Mouse (Mus musculus): Measurements from ENCODE around the gene Rnf34. TPM values are rescaled to one million over a fixed set of nuclear protein-coding genes. Genes with fewer than 3 reads are reported as not detected.

Rnf34 gene
- polyA plus RNA-seq, 1 experiment from 2014 or later, result 32.0 TPM

- 72% methylated on average over 8 of the region's 8 CpGs for WGBS
Observed at GRCm38 (mm10) chr5:122887926-122888611, 38.2 kb downstream of the Rnf34 start.

GRCm38 (mm10) chr5:122888612-122889214, 38.9 kb downstream of the Rnf34 start:
- Histone ChIP-seq H3K9me3 (replicated peaks) (no peaks in the 10 kb centered on the region), H3K27ac (replicated peaks) (no peak overlapping the region), H3K4me3 (replicated peaks) (no peak overlapping the region), H3K27me3 (no peaks in the 10 kb centered on the region), H3K9ac (no peak overlapping the region), H3K36me3 (no peaks in the 10 kb centered on the region), H3K4me2 (replicated peaks) (no peak overlapping the region), H3K4me1 (peaks cover 5% of the 10 kb centered on the region; the same call in 1 of the 2 replicates)
- 84% methylated on average over 16 of the region's 16 CpGs for WGBS
- no peak for ATAC-seq (ENCODE audit: insufficient number of reproducible peaks, low FRiP score, low TSS enrichment, low read depth)

More at GRCm38 (mm10) chr5:122887926-122888611, 38.2 kb downstream of the Rnf34 start:
- Histone ChIP-seq H3K9me3 (replicated peaks) (no peaks in the 10 kb centered on the region), H3K4me1 (peaks cover 5% of the 10 kb centered on the region; the same call in 1 of the 2 replicates), H3K27ac (replicated peaks) (no peak overlapping the region), H3K27me3 (no peaks in the 10 kb centered on the region), H3K4me2 (replicated peaks) (no peak overlapping the region), H3K9ac (no peak overlapping the region), H3K36me3 (no peaks in the 10 kb centered on the region), H3K4me3 (replicated peaks) (no peak overlapping the region)
- no peak for ATAC-seq (ENCODE audit: insufficient number of reproducible peaks, low FRiP score, low TSS enrichment, low read depth)

- Histone ChIP-seq H3K4me2 (replicated peaks) (no peak overlapping the region), H3K9me3 (replicated peaks) (no peaks in the 10 kb centered on the region), H3K4me1 (peaks cover 5% of the 10 kb centered on the region; the same call in 1 of the 2 replicates), H3K27ac (replicated peaks) (no peak overlapping the region), H3K9ac (no peak overlapping the region), H3K4me3 (replicated peaks) (no peak overlapping the region), H3K27me3 (no peaks in the 10 kb centered on the region), H3K36me3 (no peaks in the 10 kb centered on the region)
- no peak for ATAC-seq (ENCODE audit: insufficient number of reproducible peaks, low FRiP score, low TSS enrichment, low read depth)
- 63% methylated on average over 2 of the region's 2 CpGs for WGBS
Observed at GRCm38 (mm10) chr5:122890396-122890795, 40.5 kb downstream of the Rnf34 start.

DNA sequence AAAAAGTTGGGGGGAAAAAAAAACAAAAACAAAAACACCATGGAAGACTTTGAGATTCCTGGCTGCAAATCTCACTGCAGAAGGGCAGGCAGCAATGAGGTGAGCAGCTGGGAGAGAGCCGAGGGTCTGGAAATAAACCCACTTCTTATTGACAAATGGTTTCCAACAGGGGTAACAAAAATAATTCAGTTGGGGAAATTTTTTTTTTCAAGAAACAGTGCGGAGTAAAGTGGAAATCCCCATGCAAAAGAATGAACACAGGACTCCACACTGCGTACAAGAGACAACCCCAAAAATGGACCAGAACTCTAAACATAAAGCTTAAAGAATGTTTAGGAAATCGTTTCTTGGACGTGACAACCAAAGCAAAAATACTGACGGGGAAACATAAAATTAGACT, 43.4 kb downstream of the Rnf34 start:
- 88% methylated on average over 6 of the region's 6 CpGs for WGBS
- peaks cover 9% of the 10 kb centered on the region for H3K4me1 ChIP-seq
- H3K4me3 ChIP-seq (replicated peaks), result no peak overlapping the region
- no peak for ATAC-seq (ENCODE audit: insufficient number of reproducible peaks, low FRiP score, low TSS enrichment, low read depth)
- no peak overlapping the region for H3K9ac ChIP-seq
- no peaks in the 10 kb centered on the region for H3K36me3 ChIP-seq
- H3K27ac ChIP-seq (replicated peaks), result no peak overlapping the region
- no peaks in the 10 kb centered on the region for H3K9me3 ChIP-seq (replicated peaks)
- no peaks in the 10 kb centered on the region for H3K27me3 ChIP-seq
- H3K4me2 ChIP-seq (replicated peaks), result no peak overlapping the region

- H3K9me3 ChIP-seq (replicated peaks), result no peaks in the 10 kb centered on the region
- H3K4me1 ChIP-seq, result peaks cover 17% of the 10 kb centered on the region
- no peak for ATAC-seq (ENCODE audit: insufficient number of reproducible peaks, low FRiP score, low TSS enrichment, low read depth)
- no peak overlapping the region for H3K9ac ChIP-seq
- H3K27me3 ChIP-seq, result no peaks in the 10 kb centered on the region
- no peak overlapping the region for H3K27ac ChIP-seq (replicated peaks)
- H3K4me2 ChIP-seq (replicated peaks), result no peak overlapping the region
- 88% methylated on average over 5 of the region's 5 CpGs for WGBS
- H3K36me3 ChIP-seq, result no peaks in the 10 kb centered on the region
- no peak overlapping the region for H3K4me3 ChIP-seq (replicated peaks)
Observed at GRCm38 (mm10) chr5:122894007-122894637, 44.3 kb downstream of the Rnf34 start.

GRCm38 (mm10) chr5:122894821-122895220, 45.0 kb downstream of the Rnf34 start:
- H3K27ac ChIP-seq (replicated peaks), result no peak overlapping the region
- no peaks in the 10 kb centered on the region for H3K9me3 ChIP-seq (replicated peaks)
- no peaks in the 10 kb centered on the region for H3K36me3 ChIP-seq
- no peak for ATAC-seq (ENCODE audit: insufficient number of reproducible peaks, low FRiP score, low TSS enrichment, low read depth)
- H3K27me3 ChIP-seq, result no peaks in the 10 kb centered on the region
- peaks cover 19% of the 10 kb centered on the region for H3K4me1 ChIP-seq
- 63% methylated on average over 4 of the region's 4 CpGs for WGBS
- no peak overlapping the region for H3K4me2 ChIP-seq (replicated peaks)
- no peak overlapping the region for H3K4me3 ChIP-seq (replicated peaks)
- H3K9ac ChIP-seq, result no peak overlapping the region

DNA sequence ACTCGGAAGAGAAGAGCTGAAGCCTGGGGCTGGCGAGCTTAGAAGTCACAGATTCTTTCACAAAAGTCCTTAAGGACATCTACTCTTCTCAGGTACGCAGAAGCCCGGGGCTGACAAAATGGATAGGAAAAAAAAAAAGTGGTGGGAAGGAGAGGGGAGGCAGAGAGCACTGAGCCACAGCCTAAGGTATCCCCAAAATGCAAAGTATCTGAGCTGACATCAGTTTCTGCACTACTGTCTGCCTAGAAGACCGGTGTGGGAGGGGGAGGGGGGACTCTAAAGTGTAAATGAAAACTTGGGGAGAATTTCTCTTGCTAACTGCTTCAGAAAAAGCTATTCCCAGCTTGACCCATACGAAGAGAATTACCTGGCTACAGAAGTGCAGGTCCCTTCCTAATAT, 48.3 kb downstream of the Rnf34 start:
- Histone ChIP-seq H3K27me3 (no peaks in the 10 kb centered on the region), H3K4me2 (replicated peaks) (peak overlapping the region; percentile 83; the same call in 1 of the 2 replicates), H3K9me3 (replicated peaks) (no peaks in the 10 kb centered on the region), H3K4me3 (replicated peaks) (0 out of 2 replicates have a peak overlapping the region, but pooled peaks have one; percentile 83), H3K9ac (no peak overlapping the region), H3K36me3 (no peaks in the 10 kb centered on the region), H3K27ac (replicated peaks) (no peak overlapping the region), H3K4me1 (peaks cover 27% of the 10 kb centered on the region)
- WGBS, result 62% methylated on average over 6 of the region's 6 CpGs
- ATAC-seq (ENCODE audit: insufficient number of reproducible peaks, low FRiP score, low TSS enrichment, low read depth), result no peak

DNA sequence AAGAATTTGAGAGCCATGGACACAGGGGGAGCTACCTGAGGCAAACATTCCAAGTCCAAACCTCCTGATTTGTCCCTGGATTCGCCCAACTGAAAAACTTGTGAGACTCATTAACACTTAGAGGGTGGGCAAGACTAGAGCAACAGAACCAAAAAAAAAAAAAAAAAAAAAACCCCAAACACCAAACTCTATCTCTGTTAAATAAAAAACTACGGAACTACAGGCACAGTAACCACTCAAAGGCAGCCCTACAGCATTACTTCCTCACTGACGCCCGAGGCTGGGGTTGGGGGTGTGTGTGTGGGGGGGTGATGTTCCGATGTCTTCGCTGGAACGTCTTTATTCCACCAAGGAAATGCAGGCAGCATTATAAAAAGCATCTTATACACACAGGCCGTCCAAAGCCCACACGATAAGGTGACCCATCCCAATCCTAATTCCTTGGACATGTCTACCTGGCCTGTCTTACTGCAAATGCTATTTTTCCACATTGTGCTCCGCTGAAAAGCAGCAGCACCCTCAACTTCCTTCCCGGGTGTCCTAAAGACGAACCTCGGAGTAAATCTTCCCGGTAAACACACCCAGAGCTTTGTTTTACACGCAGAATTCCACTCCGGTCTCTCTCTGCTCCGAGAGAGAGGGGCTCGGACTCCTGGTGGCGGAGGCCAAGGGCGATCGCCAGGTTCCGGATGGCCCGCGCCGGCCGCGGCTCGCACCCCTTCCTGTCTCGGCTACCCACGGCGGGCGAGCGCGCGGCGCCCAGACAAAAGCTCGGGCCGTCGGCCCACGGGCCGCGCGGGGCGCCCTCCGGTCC, 49.3 kb downstream of the Rnf34 start:
- peak overlapping the region; percentile 93 for H3K27ac ChIP-seq (replicated peaks)
- H3K9me3 ChIP-seq (replicated peaks), result no peaks in the 10 kb centered on the region
- H3K4me2 ChIP-seq (replicated peaks), result peak overlapping the region; percentile 83
- under 1% methylated on average over 45 of the region's 45 CpGs for WGBS
- H3K9ac ChIP-seq, result peak overlapping the region; percentile 87
- H3K27me3 ChIP-seq, result no peaks in the 10 kb centered on the region
- peaks cover 27% of the 10 kb centered on the region for H3K4me1 ChIP-seq
- ATAC-seq (ENCODE audit: insufficient number of reproducible peaks, low FRiP score, low TSS enrichment, low read depth), result no peak
- H3K36me3 ChIP-seq, result no peaks in the 10 kb centered on the region
- peak overlapping the region; percentile 83 for H3K4me3 ChIP-seq (replicated peaks)

DNA sequence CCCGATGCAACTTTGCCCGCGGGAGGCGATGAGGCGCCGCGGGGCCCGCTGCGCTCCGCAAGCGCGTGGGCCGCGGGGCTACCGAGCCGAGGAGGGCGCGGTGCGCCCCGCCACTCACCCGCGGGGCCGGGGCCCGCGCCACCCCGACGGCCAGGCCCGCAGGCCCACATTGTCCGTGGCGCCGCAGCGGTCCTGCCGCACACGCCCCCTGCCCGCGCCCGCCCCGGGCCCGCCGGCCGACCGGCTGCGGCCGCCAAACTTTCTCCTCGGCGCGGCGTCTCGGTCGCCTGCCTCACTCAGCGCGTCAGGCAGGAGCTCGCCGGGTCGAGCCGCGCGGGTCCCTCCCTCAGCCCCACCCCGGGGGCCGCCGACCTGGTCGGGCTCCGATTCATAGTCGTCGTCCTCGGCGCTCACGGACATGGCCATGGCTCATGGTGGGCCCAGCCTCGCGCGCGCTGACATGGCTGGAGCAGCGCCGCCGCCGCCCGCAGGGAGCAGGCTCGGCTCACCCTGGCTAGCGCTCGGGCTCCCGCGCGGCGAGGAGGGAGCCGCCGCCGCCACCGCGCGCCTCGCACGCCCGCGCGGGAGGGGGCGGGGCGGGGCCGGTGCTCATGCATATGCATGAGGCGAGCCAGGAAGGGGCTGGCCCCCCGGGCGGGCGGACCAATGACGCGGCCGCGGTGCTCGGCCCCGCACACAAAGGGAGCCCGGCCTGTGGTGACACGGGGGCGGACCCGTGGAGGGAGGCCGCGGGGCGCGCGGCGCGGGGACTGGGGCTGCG, 50.1 kb downstream of the Rnf34 start:
- H3K4me2 ChIP-seq (replicated peaks), result peak overlapping the region; percentile 83
- H3K4me1 ChIP-seq, result peaks cover 27% of the 10 kb centered on the region
- H3K4me3 ChIP-seq (replicated peaks), result peak overlapping the region; percentile 83
- H3K36me3 ChIP-seq, result no peaks in the 10 kb centered on the region
- peak overlapping the region; percentile 87 for H3K9ac ChIP-seq
- H3K9me3 ChIP-seq (replicated peaks), result no peaks in the 10 kb centered on the region
- no peaks in the 10 kb centered on the region for H3K27me3 ChIP-seq
- ATAC-seq (ENCODE audit: insufficient number of reproducible peaks, low FRiP score, low TSS enrichment, low read depth), result peak; percentile 98
- WGBS, result under 1% methylated on average over 96 of the region's 120 CpGs
- peak overlapping the region; percentile 93 for H3K27ac ChIP-seq (replicated peaks)

- Histone ChIP-seq H3K9me3 (replicated peaks) (no peaks in the 10 kb centered on the region), H3K4me1 (peaks cover 27% of the 10 kb centered on the region), H3K27ac (replicated peaks) (peak overlapping the region; percentile 93), H3K4me2 (replicated peaks) (peak overlapping the region; percentile 83), H3K9ac (peak overlapping the region; percentile 87), H3K4me3 (replicated peaks) (peak overlapping the region; percentile 83), H3K36me3 (no peaks in the 10 kb centered on the region), H3K27me3 (no peaks in the 10 kb centered on the region)
- no peak for ATAC-seq (ENCODE audit: insufficient number of reproducible peaks, low FRiP score, low TSS enrichment, low read depth)
- 3% methylated on average over 31 of the region's 33 CpGs for WGBS
Observed at GRCm38 (mm10) chr5:122900558-122901171, 50.8 kb downstream of the Rnf34 start.
